Mouse (Mus musculus): ENCODE measurements at regions not wholly inside any gene's neighbourhood (a gene's known extent, or its start where the extent isn't known, plus 50 kb on each side); places are given as distances from the start of the nearest gene placed in this dataset.

DNA sequence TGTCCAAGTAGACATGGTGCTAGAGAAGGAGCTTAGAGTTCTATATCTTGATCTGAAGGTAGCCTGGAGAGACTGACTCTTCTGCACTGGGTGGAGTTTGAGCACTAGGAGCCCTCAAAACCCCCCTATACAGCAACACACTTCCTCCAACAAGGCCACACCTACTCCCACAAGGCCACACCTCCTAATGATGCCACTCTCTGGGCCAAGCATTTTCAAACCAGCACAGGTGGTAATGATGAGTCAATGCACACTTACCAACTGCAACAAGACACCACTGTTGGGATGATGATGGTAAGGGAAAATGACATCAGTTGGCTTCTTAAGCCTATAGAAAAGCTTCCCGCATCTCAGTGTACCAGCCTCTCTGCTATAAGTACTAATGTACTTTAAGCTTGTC lies 83.5 kb upstream of the Rybp start:
- Histone ChIP-seq H3K9ac (ENCODE audit: low read length) (no peak overlapping the region), H3K4me1 (ENCODE audit: control insufficient read depth, insufficient read depth, low read length) (no peaks in the 10 kb centered on the region), H3K4me2 (no peak overlapping the region), H3K4me3 (ENCODE audit: low read depth, low read length) (no peak overlapping the region), H3K27me3 (ENCODE audit: control insufficient read depth, insufficient read depth, low read length) (no peaks in the 10 kb centered on the region), H3K36me3 (ENCODE audit: control insufficient read depth, insufficient read depth, low read length) (no peaks in the 10 kb centered on the region), H3K27ac (ENCODE audit: low read depth, low read length) (no peak overlapping the region), H3K9me3 (ENCODE audit: control insufficient read depth, low read length) (no peaks in the 10 kb centered on the region)
- WGBS, result 93% methylated on average over 1 of the region's 1 CpGs
- DNase-seq (ENCODE audit: low spot score, missing footprints) (no peak), ATAC-seq (ENCODE audit: low FRiP score) (no peak)

- H3K36me3 ChIP-seq (ENCODE audit: control insufficient read depth, insufficient read depth, low read length), result no peaks in the 10 kb centered on the region
- H3K4me1 ChIP-seq (ENCODE audit: control insufficient read depth, insufficient read depth, low read length), result no peaks in the 10 kb centered on the region
- no peak overlapping the region for H3K4me2 ChIP-seq
- no peaks in the 10 kb centered on the region for H3K9me3 ChIP-seq (ENCODE audit: control insufficient read depth, low read length)
- H3K27me3 ChIP-seq (ENCODE audit: control insufficient read depth, insufficient read depth, low read length), result no peaks in the 10 kb centered on the region
- no peak overlapping the region for H3K27ac ChIP-seq (ENCODE audit: low read depth, low read length)
- ATAC-seq (ENCODE audit: low FRiP score), result no peak
- H3K4me3 ChIP-seq (ENCODE audit: low read depth, low read length), result no peak overlapping the region
- H3K9ac ChIP-seq (ENCODE audit: low read length), result no peak overlapping the region
- no peak for DNase-seq (ENCODE audit: low spot score, missing footprints)
- 85% methylated on average over 5 of the region's 5 CpGs for WGBS
These were observed 83.1 kb upstream of the Rybp start for GRCm38 (mm10) chr6:100370358-100370757.

- 89% methylated on average over 8 of the region's 8 CpGs for WGBS
- ATAC-seq (ENCODE audit: low FRiP score), result no peak
- no peak for DNase-seq (ENCODE audit: low spot score, missing footprints)
These were observed 78.9 kb upstream of the Rybp start for GRCm38 (mm10) chr6:100366231-100366630.

DNA sequence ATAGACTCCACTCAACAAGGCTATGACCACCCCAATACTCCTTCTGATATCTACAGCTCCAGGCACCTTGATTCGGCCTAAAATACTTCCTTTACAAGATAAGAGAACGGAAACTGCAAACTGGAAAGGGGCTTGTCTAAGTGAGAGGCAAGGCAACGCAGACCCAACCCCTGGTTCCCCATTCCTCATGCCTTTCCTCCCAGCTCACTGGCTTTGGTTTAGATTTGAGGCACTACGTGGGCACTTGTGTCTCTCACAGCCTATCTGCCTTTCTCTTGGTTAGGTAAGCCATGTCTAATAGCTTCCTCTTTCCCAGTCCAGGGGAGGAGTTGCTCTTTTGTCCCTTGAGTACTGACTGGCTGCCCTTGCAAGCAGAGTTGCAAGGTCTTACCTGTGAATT lies 78.5 kb upstream of the Rybp start:
- DNase-seq (ENCODE audit: low spot score, missing footprints), result no peak
- Histone ChIP-seq H3K36me3 (ENCODE audit: control insufficient read depth, insufficient read depth, low read length) (no peaks in the 10 kb centered on the region), H3K9me3 (ENCODE audit: control insufficient read depth, low read length) (no peaks in the 10 kb centered on the region), H3K4me1 (ENCODE audit: control insufficient read depth, insufficient read depth, low read length) (no peaks in the 10 kb centered on the region), H3K27ac (ENCODE audit: low read depth, low read length) (no peak overlapping the region), H3K4me3 (ENCODE audit: low read depth, low read length) (no peak overlapping the region), H3K4me2 (no peak overlapping the region), H3K27me3 (ENCODE audit: control insufficient read depth, insufficient read depth, low read length) (no peaks in the 10 kb centered on the region), H3K9ac (ENCODE audit: low read length) (no peak overlapping the region)
- no peak for ATAC-seq (ENCODE audit: low FRiP score)
- WGBS, result 83% methylated on average over 4 of the region's 4 CpGs

More at GRCm38 (mm10) chr6:100366231-100366630, 78.9 kb upstream of the Rybp start:
- Histone ChIP-seq H3K4me3 (ENCODE audit: low read depth, low read length) (no peak overlapping the region), H3K4me1 (ENCODE audit: control insufficient read depth, insufficient read depth, low read length) (no peaks in the 10 kb centered on the region), H3K27me3 (ENCODE audit: control insufficient read depth, insufficient read depth, low read length) (no peaks in the 10 kb centered on the region), H3K27ac (ENCODE audit: low read depth, low read length) (no peak overlapping the region), H3K9me3 (ENCODE audit: control insufficient read depth, low read length) (no peaks in the 10 kb centered on the region), H3K4me2 (no peak overlapping the region), H3K36me3 (ENCODE audit: control insufficient read depth, insufficient read depth, low read length) (no peaks in the 10 kb centered on the region), H3K9ac (ENCODE audit: low read length) (no peak overlapping the region)

DNA sequence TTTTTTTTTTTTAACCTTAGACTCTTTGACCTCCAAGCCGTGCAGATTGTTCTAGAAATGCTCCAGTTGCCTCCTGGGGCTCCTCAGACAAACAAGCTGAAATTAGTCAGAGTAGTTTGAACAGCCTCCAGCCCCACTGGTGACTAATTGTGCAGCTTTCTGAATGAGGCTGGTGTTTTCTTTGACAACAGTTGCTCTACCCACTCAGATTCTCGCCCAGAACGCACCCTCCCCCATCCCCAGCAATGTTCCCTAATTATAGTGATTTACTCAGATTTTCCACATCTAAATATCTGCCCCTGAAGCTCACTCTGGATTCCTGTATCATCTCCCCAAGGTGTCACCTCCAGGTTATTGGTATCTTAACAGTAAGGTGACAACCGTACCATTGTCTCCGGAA lies 76.4 kb upstream of the Rybp start:
- DNase-seq (ENCODE audit: low spot score, missing footprints) (no peak), ATAC-seq (ENCODE audit: low FRiP score) (no peak)
- Histone ChIP-seq H3K9me3 (ENCODE audit: control insufficient read depth, low read length) (no peaks in the 10 kb centered on the region), H3K4me1 (ENCODE audit: control insufficient read depth, insufficient read depth, low read length) (no peaks in the 10 kb centered on the region), H3K27ac (ENCODE audit: low read depth, low read length) (no peak overlapping the region), H3K9ac (ENCODE audit: low read length) (no peak overlapping the region), H3K4me2 (no peak overlapping the region), H3K4me3 (ENCODE audit: low read depth, low read length) (no peak overlapping the region), H3K27me3 (ENCODE audit: control insufficient read depth, insufficient read depth, low read length) (no peaks in the 10 kb centered on the region), H3K36me3 (ENCODE audit: control insufficient read depth, insufficient read depth, low read length) (no peaks in the 10 kb centered on the region)
- WGBS, result 84% methylated on average over 5 of the region's 5 CpGs

DNA sequence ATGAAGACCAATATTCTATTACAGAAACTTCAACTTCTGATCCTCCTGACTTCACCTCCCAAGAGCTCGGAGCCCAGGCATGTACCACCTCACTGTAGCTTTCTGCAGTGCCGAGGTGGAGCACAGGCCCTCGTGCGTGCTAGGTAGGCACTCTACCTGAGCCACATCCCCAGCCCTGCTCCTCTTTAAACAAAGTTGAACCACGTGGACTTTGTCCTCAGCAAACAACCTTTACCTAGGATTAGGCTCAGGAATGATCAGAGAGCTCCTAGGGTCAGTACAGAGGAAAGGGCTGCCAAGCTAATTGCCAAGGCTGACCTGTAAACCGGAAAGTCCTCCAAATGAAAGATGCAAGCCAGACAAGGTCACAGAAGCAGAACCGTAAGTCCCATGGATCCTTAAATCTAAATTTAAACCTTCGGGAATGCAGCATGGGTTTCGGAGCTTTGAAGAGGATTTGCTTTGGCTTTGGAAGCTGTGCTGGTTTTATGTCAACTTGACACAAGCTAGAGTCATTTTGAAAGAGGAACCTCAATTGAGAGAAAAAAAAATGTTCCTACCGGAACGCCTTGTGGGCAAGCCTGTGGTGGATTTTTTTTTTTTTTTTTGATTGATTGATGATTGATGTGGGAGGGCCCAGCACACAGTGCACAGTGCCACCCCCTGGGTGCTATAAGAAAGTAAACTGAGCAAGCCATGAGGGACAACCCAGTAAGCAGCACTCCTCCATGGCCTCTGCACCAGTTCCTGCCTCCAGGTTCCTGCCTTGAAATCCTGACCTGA lies 69.5 kb upstream of the Rybp start:
- Histone ChIP-seq H3K9me3 (ENCODE audit: control insufficient read depth, low read length) (no peaks in the 10 kb centered on the region), H3K4me2 (no peak overlapping the region), H3K4me1 (ENCODE audit: control insufficient read depth, insufficient read depth, low read length) (no peaks in the 10 kb centered on the region), H3K27ac (ENCODE audit: low read depth, low read length) (no peak overlapping the region), H3K27me3 (ENCODE audit: control insufficient read depth, insufficient read depth, low read length) (no peaks in the 10 kb centered on the region), H3K36me3 (ENCODE audit: control insufficient read depth, insufficient read depth, low read length) (no peaks in the 10 kb centered on the region), H3K4me3 (ENCODE audit: low read depth, low read length) (no peak overlapping the region), H3K9ac (ENCODE audit: low read length) (no peak overlapping the region)
- DNase-seq (ENCODE audit: low spot score, missing footprints) (no peak), ATAC-seq (ENCODE audit: low FRiP score) (no peak)
- 83% methylated on average over 11 of the region's 11 CpGs for WGBS

DNA sequence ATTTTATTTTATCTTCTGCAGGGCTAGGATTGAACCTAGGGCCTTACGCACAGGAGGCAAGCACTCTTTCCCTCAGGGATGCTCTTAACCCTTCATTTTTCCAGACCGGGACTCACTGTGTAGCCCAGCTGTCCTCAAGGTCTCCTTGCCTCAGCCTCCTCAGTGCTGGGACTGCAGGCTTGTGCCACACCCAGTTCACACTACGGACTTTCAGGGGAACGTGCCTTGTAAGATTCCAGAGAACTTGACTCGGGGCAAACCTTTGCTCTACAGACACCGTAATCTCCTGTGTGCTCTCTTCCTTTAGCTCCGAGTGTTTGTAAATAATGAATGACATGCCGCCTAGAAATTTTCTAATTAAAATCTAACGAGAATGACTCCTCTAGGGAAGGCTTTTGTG lies 68.6 kb upstream of the Rybp start:
- Histone ChIP-seq H3K9me3 (ENCODE audit: control insufficient read depth, low read length) (no peaks in the 10 kb centered on the region), H3K27ac (ENCODE audit: low read depth, low read length) (no peak overlapping the region), H3K4me1 (ENCODE audit: control insufficient read depth, insufficient read depth, low read length) (no peaks in the 10 kb centered on the region), H3K9ac (ENCODE audit: low read length) (no peak overlapping the region), H3K4me2 (no peak overlapping the region), H3K27me3 (ENCODE audit: control insufficient read depth, insufficient read depth, low read length) (no peaks in the 10 kb centered on the region), H3K36me3 (ENCODE audit: control insufficient read depth, insufficient read depth, low read length) (no peaks in the 10 kb centered on the region), H3K4me3 (ENCODE audit: low read depth, low read length) (no peak overlapping the region)
- DNase-seq (ENCODE audit: low spot score, missing footprints) (no peak), ATAC-seq (ENCODE audit: low FRiP score) (no peak)
- WGBS, result 81% methylated on average over 9 of the region's 9 CpGs

- no peak overlapping the region for H3K4me3 ChIP-seq (ENCODE audit: low read depth, low read length)
- no peaks in the 10 kb centered on the region for H3K36me3 ChIP-seq (ENCODE audit: control insufficient read depth, insufficient read depth, low read length)
- H3K9me3 ChIP-seq (ENCODE audit: control insufficient read depth, low read length), result no peaks in the 10 kb centered on the region
- no peak overlapping the region for H3K4me2 ChIP-seq
- 84% methylated on average over 7 of the region's 7 CpGs for WGBS
- no peak for ATAC-seq (ENCODE audit: low FRiP score)
- H3K9ac ChIP-seq (ENCODE audit: low read length), result no peak overlapping the region
- no peaks in the 10 kb centered on the region for H3K4me1 ChIP-seq (ENCODE audit: control insufficient read depth, insufficient read depth, low read length)
- H3K27ac ChIP-seq (ENCODE audit: low read depth, low read length), result no peak overlapping the region
- DNase-seq (ENCODE audit: low spot score, missing footprints), result no peak
- no peaks in the 10 kb centered on the region for H3K27me3 ChIP-seq (ENCODE audit: control insufficient read depth, insufficient read depth, low read length)
These were observed 60.2 kb upstream of the Rybp start for GRCm38 (mm10) chr6:100347481-100347880.

DNA sequence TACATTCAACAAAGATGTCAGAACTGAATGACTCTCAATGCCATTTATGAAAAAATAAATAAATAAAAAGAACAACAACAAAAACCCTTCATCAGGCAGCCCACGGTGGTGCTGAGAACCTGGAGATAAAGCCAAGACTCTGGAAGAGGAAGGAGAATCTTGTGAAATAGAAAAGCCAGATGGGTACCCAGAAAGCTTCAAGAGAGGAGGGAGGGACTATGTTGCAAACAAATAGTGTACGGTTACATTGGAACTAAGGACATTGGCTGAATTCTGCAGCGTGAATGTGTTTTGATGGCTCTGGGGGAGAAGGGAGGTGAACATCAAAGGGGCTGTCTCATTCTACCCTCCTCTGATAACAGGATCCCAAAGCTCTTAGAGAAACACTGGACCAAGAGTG lies 57.8 kb upstream of the Rybp start:
- WGBS, result 87% methylated on average over 3 of the region's 3 CpGs
- H3K4me2 ChIP-seq, result no peak overlapping the region
- H3K27me3 ChIP-seq (ENCODE audit: control insufficient read depth, insufficient read depth, low read length), result no peaks in the 10 kb centered on the region

More for the DNA sequence above, 57.8 kb upstream of the Rybp start:
- Histone ChIP-seq H3K4me1 (ENCODE audit: control insufficient read depth, insufficient read depth, low read length) (no peaks in the 10 kb centered on the region), H3K4me3 (ENCODE audit: low read depth, low read length) (no peak overlapping the region), H3K9ac (ENCODE audit: low read length) (no peak overlapping the region), H3K27ac (ENCODE audit: low read depth, low read length) (no peak overlapping the region), H3K36me3 (ENCODE audit: control insufficient read depth, insufficient read depth, low read length) (no peaks in the 10 kb centered on the region), H3K9me3 (ENCODE audit: control insufficient read depth, low read length) (no peaks in the 10 kb centered on the region)
- DNase-seq (ENCODE audit: low spot score, missing footprints), result no peak
- ATAC-seq (ENCODE audit: low FRiP score), result no peak

Data from midbrain, embryonic 11.5 days (tissue).